Comparison of ENCODE assay signal across 8 mouse cellular contexts in the genomic region with DNA sequence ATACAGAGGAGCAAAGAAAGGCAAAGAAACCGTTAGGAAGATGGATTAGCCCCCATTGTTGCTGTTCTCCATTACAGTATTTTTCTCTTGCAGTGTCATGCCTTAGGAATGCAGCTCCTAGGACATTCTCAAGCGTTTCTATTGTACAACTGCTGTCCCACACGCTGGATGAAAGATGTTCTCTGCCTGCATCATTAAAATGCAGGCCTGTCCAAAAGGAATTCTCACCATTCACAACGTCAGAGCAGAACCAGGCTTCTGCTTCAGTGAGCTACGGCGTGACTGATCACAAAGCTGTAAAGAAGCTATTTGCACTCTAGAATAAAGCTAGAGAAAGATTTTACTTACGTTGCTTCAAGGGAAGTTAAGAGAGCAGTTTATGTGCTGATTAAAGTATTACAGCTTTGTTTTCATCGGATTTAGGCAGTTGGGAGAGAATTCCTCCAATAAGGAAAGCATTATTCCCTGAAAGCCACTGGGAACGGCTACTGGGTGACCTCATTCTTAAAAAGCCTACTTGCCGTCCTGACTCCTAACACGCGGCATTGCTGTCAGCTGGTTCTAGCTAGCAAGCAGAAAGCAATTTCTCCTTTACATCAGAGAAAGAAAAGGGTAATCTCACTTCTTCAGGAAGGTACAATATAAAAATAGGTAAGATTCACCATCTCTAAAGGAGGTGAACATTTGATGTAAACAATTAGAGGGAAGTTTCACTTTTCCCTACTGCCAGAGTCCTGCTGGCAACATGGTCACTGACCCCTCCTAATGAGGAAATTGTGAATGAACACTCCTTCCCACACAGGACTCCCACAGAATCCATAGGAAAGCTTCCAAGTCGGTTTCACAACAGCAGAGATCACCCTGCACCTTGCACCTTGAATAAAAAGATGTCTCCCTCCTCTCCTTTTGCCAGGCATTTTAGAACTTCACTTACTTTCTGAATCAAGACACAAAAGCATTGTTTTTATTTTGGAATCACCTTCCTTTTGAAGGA. TPM values are rescaled to one million over a fixed set of nuclear protein-coding genes. Genes with fewer than 3 reads are reported as not detected.
DNase-seq lines count a peak whose midpoint lies in the region; ATAC-seq and TF ChIP-seq lines count a peak whose summit lies in the region.

No protein-coding gene starts in this region.

- ATAC-seq in hindbrain, embryonic 13.5 days (ENCODE audit: low FRiP score): peak; percentile 82
- ATAC-seq in neural tube, embryonic 15.5 days (ENCODE audit: low FRiP score): peak; percentile 69; the same call in 1 of the 2 replicates
- ATAC-seq in megakaryocyte-erythroid progenitor cell, adult 5-6 weeks (replicated peaks; ENCODE audit: low FRiP score, low TSS enrichment, poor library complexity, severe bottlenecking): no peak

- H3K4me2 ChIP-seq in hindbrain, embryonic 13.5 days: no peak overlapping the region
- H3K4me2 ChIP-seq in neural tube, embryonic 15.5 days: peak overlapping the region; percentile 19; the same call in 1 of the 2 replicates

- peak overlapping the region; percentile 57 for H3K9ac ChIP-seq in hindbrain, embryonic 13.5 days
- H3K9ac ChIP-seq in neural tube, embryonic 15.5 days (replicated peaks): peak overlapping the region; percentile 17; the same call in 1 of the 2 replicates

- H3K4me1 ChIP-seq in embryonic facial prominence, embryonic 10.5 days: peaks cover 12% of the 10 kb centered on the region; the same call in 1 of the 2 replicates
- peaks cover 24% of the 10 kb centered on the region for H3K4me1 ChIP-seq in hindbrain, embryonic 13.5 days (replicated peaks)
- H3K4me1 ChIP-seq in neural tube, embryonic 15.5 days: peaks cover 23% of the 10 kb centered on the region

- H3K36me3 ChIP-seq in embryonic facial prominence, embryonic 10.5 days (replicated peaks): peaks cover 80% of the 10 kb centered on the region
- H3K36me3 ChIP-seq in hindbrain, embryonic 13.5 days: peaks cover 64% of the 10 kb centered on the region
- peaks cover 48% of the 10 kb centered on the region for H3K36me3 ChIP-seq in neural tube, embryonic 15.5 days

- H3K27me3 ChIP-seq in embryonic facial prominence, embryonic 10.5 days (replicated peaks; ENCODE audit: low read depth, poor library complexity, severe bottlenecking): no peaks in the 10 kb centered on the region
- no peaks in the 10 kb centered on the region for H3K27me3 ChIP-seq in hindbrain, embryonic 13.5 days
- H3K27me3 ChIP-seq in neural tube, embryonic 15.5 days (replicated peaks): no peaks in the 10 kb centered on the region

- DNase-seq in layer of hippocampus, adult 2 months (ENCODE audit: low spot score in 2 of 2): no peak
- DNase-seq in layer of hippocampus, postnatal 14 days (ENCODE audit: low spot score in 2 of 2): no peak
- no peak for DNase-seq in embryonic facial prominence, embryonic 10.5 days (ENCODE audit: low spot score)
- DNase-seq in gastrocnemius, postnatal 25 days: no peak
- no peak for DNase-seq in urinary bladder, postnatal 14 days (ENCODE audit: low spot score)

- WGBS in embryonic facial prominence, embryonic 10.5 days: 61% methylated on average over 13 of the region's 13 CpGs
- WGBS in hindbrain, embryonic 13.5 days: 9% methylated on average over 13 of the region's 13 CpGs
- 9% methylated on average over 13 of the region's 13 CpGs for WGBS in neural tube, embryonic 15.5 days

- no peak for TF ChIP-seq CTCF in layer of hippocampus, adult 2 months (conservative IDR thresholded peaks at IDR 0.05)

- H3K9me3 ChIP-seq in embryonic facial prominence, embryonic 10.5 days: no peaks in the 10 kb centered on the region
- H3K9me3 ChIP-seq in hindbrain, embryonic 13.5 days: no peaks in the 10 kb centered on the region
- H3K9me3 ChIP-seq in neural tube, embryonic 15.5 days (replicated peaks): no peaks in the 10 kb centered on the region

- no peak overlapping the region for H3K4me3 ChIP-seq in layer of hippocampus, adult 2 months
- H3K4me3 ChIP-seq in embryonic facial prominence, embryonic 10.5 days: no peak overlapping the region
- no peak overlapping the region for H3K4me3 ChIP-seq in hindbrain, embryonic 13.5 days
- H3K4me3 ChIP-seq in neural tube, embryonic 15.5 days (replicated peaks): no peak overlapping the region

- peak overlapping the region; percentile 77 for H3K27ac ChIP-seq in layer of hippocampus, adult 2 months
- H3K27ac ChIP-seq in embryonic facial prominence, embryonic 10.5 days (replicated peaks): peak overlapping the region; percentile 59
- H3K27ac ChIP-seq in hindbrain, embryonic 13.5 days: peak overlapping the region; percentile 83
- H3K27ac ChIP-seq in neural tube, embryonic 15.5 days (replicated peaks): peak overlapping the region; percentile 81

RNA-seq across cellular contexts. Expression of gene Kif1b, which starts 51.9 kb away (rescaled TPM):
- 100 to 1,000 TPM; 403 to 414 TPM for total RNA-seq in layer of hippocampus, adult 2 months (2021)
- 100 to 1,000 TPM; 392 to 448 TPM for total RNA-seq in layer of hippocampus, postnatal 14 days (2021)
- polyA plus RNA-seq in embryonic facial prominence, embryonic 10.5 days (2016; fragmentation: Nextera tagmentation; extraction: Ambion mirVana): 49.4 and 51.3 TPM in 2 replicates
- 155 and 169 TPM in 2 replicates for polyA plus RNA-seq in hindbrain, embryonic 13.5 days (2015; fragmentation: Nextera tagmentation; extraction: Ambion mirVana)
- 102 and 121 TPM in 2 replicates for polyA plus RNA-seq in neural tube, embryonic 15.5 days (2015; fragmentation: Nextera tagmentation; extraction: Ambion mirVana)
- total RNA-seq in megakaryocyte-erythroid progenitor cell, adult 5-6 weeks (2014; fragmentation: Nextera tagmentation): 7.9 and 8.1 TPM in 2 replicates
- total RNA-seq in megakaryocyte-erythroid progenitor cell, adult 5-6 weeks (2017): 4.6 and 5.8 TPM in 2 replicates
- 100 to 1,000 TPM; 304 to 308 TPM for total RNA-seq in gastrocnemius, postnatal 25 days (2021)

Comparison
In these comparisons a context has a peak if more than half of its experiments do, and no peak if none do; other contexts are left out.
1. RNA of gene Kif1b, which starts 51.9 kb away (total RNA-seq): 392 to 448 TPM in layer of hippocampus, postnatal 14 days, 403 to 414 TPM in layer of hippocampus, adult 2 months and 304 to 308 TPM in gastrocnemius, postnatal 25 days; 4.6 to 8.1 TPM in megakaryocyte-erythroid progenitor cell, adult 5-6 weeks; every median in the first group is over 10 times any median in the second.
2. Peak in every context shown above with its lines, with median percentiles within 50 percentile points of each other: H3K27ac ChIP-seq.